Mouse (Mus musculus): ENCODE results near the gene Wdr90.

Gene Wdr90

GRCm38 (mm10) chr17:25860832-25861703, at the start of gene Wdr90:
TSS of gene Wdr90 (minus strand) at chr17:25861501.
- peak; percentile 96 for DNase-seq (ENCODE audit: low read depth, low spot score)

- no peak for DNase-seq (ENCODE audit: low read depth, low spot score)
Measured at GRCm38 (mm10) chr17:25907640-25908039, 46.3 kb upstream of the Wdr90 start.

- no peak for DNase-seq (ENCODE audit: low read depth, low spot score)
Measured at GRCm38 (mm10) chr17:25903061-25903460, 41.8 kb upstream of the Wdr90 start.

GRCm38 (mm10) chr17:25900193-25900592, 38.9 kb upstream of the Wdr90 start:
- no peak for DNase-seq (ENCODE audit: low read depth, low spot score)

- DNase-seq (ENCODE audit: low read depth, low spot score): no peak
Measured at GRCm38 (mm10) chr17:25895891-25896290, 34.6 kb upstream of the Wdr90 start.

- no peak for DNase-seq (ENCODE audit: low read depth, low spot score)
Measured at GRCm38 (mm10) chr17:25895415-25895814, 34.1 kb upstream of the Wdr90 start.

GRCm38 (mm10) chr17:25893975-25894617, 32.8 kb upstream of the Wdr90 start:
- DNase-seq (ENCODE audit: low read depth, low spot score): peak; percentile 72

GRCm38 (mm10) chr17:25888837-25889236, 27.5 kb upstream of the Wdr90 start:
- no peak for DNase-seq (ENCODE audit: low read depth, low spot score)

GRCm38 (mm10) chr17:25887467-25887866, 26.2 kb upstream of the Wdr90 start:
- DNase-seq (ENCODE audit: low read depth, low spot score): no peak

GRCm38 (mm10) chr17:25886806-25887205, 25.5 kb upstream of the Wdr90 start:
- no peak for DNase-seq (ENCODE audit: low read depth, low spot score)

GRCm38 (mm10) chr17:25885636-25886035, 24.3 kb upstream of the Wdr90 start:
- DNase-seq (ENCODE audit: low read depth, low spot score): peak; percentile 36

GRCm38 (mm10) chr17:25883824-25884223, 22.5 kb upstream of the Wdr90 start:
- DNase-seq (ENCODE audit: low read depth, low spot score): no peak

- DNase-seq (ENCODE audit: low read depth, low spot score): no peak
Measured at GRCm38 (mm10) chr17:25883268-25883667, 22.0 kb upstream of the Wdr90 start.

- DNase-seq (ENCODE audit: low read depth, low spot score): no peak
Measured at GRCm38 (mm10) chr17:25882306-25882705, 21.0 kb upstream of the Wdr90 start.

GRCm38 (mm10) chr17:25881691-25882090, 20.4 kb upstream of the Wdr90 start:
- no peak for DNase-seq (ENCODE audit: low read depth, low spot score)

GRCm38 (mm10) chr17:25880913-25881641, 19.8 kb upstream of the Wdr90 start:
- no peak for DNase-seq (ENCODE audit: low read depth, low spot score)

GRCm38 (mm10) chr17:25880196-25880910, 19.1 kb upstream of the Wdr90 start, which contains the start of gene Wfikkn1:
TSS of gene Wfikkn1 (minus strand) at chr17:25880858.
- DNase-seq (ENCODE audit: low read depth, low spot score): no peak

GRCm38 (mm10) chr17:25879750-25880149, 18.4 kb upstream of the Wdr90 start:
- no peak for DNase-seq (ENCODE audit: low read depth, low spot score)

- DNase-seq (ENCODE audit: low read depth, low spot score): no peak
Measured at GRCm38 (mm10) chr17:25879261-25879660, 18.0 kb upstream of the Wdr90 start.

- DNase-seq (ENCODE audit: low read depth, low spot score): no peak
Measured at GRCm38 (mm10) chr17:25878611-25879180, 17.4 kb upstream of the Wdr90 start.

Data from CD4-positive helper T cell, adult 2 months (primary cell).